Mouse (Mus musculus) limb, embryonic 10.5 days (tissue): ENCODE data around the gene Msl3. TPM values are rescaled to one million over a fixed set of nuclear protein-coding genes. Genes with fewer than 3 reads are reported as not detected.

Experiments
- DNase-seq: peaks from one replicate; pipeline ENCODE4 v3.0.0-alpha.2; 2017; ENCODE audit warnings: low spot score
- H3K27ac ChIP-seq: fragments of 300-500 bp; sonication (generic); 2 replicates; pipeline ENCODE4 v1.5.1; 2016; ENCODE audit warnings: mild to moderate bottlenecking
- H3K27me3 ChIP-seq: fragments of 300-500 bp; sonication (generic); 2 replicates; pipeline ENCODE4 v1.6.1; 2016; ENCODE audit warnings: low read depth, mild to moderate bottlenecking; ENCODE audit not compliant: poor library complexity, severe bottlenecking
- H3K36me3 ChIP-seq: fragments of 300-500 bp; sonication (generic); 2 replicates; pipeline ENCODE4 v1.6.1; 2016; ENCODE audit warnings: mild to moderate bottlenecking, moderate library complexity
- H3K4me1 ChIP-seq: fragments of 300-500 bp; sonication (generic); 2 replicates; pipeline ENCODE4 v1.6.1; 2016
- H3K4me3 ChIP-seq: fragments of 300-500 bp; sonication (generic); 2 replicates; pipeline ENCODE4 v1.5.1; 2016; ENCODE audit warnings: mild to moderate bottlenecking, moderate library complexity
- H3K9me3 ChIP-seq: fragments of 300-500 bp; sonication (generic); replicated peaks from 2 replicates; pipeline ENCODE4 v1.6.1; 2016; ENCODE audit warnings: mild to moderate bottlenecking
- WGBS: fragments of 180-500 bp; shearing (Covaris S2); methylation state at CpG from one replicate; pipeline ENCODE4 v1.1.7; 2016; 5-methylcytosine and 5-hydroxymethylcytosine counted together
- polyA plus RNA-seq: library from polyadenylated mRNA; unstranded; fragments of >200 nt; fragmentation: Nextera tagmentation; extraction: Ambion mirVana; gene quantifications from 2 replicates; pipeline ENCODE4 v1.2.1, GENCODE M21; 2016

Msl3 gene
- polyA plus RNA-seq, 1 experiment from 2014 or later, result 29.4 TPM

DNA sequence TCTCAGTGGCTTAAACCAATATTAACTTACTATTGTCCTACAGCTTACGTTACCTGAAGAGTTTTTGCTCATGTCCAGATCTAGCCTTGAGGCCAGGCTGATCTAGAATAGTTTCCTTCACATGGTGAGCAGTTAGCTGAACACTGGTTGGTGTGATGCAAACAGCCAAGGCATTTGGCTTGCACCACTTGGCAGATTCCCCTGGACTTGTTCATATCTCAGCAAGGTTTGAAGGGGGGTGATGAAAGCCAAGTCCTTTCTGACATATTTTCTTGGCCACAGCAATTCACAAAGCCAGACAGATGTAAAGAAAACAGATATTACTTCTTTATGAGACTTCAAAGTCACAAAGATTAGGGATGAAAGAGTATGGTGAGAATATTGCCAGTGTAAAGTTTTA, 30.2 kb downstream of the Msl3 start:
- H3K27me3 ChIP-seq, result peaks cover 68% of the 10 kb centered on the region
- no peaks in the 10 kb centered on the region for H3K36me3 ChIP-seq
- no peak overlapping the region for H3K4me3 ChIP-seq
- no peak for DNase-seq
- no peaks in the 10 kb centered on the region for H3K4me1 ChIP-seq
- H3K27ac ChIP-seq, result no peak overlapping the region
- WGBS, result 86% methylated on average over 1 of the region's 1 CpGs
- H3K9me3 ChIP-seq, result no peaks in the 10 kb centered on the region

GRCm38 (mm10) chrX:168639556-168640356, 33.9 kb downstream of the Msl3 start:
- Histone ChIP-seq H3K4me1 (no peaks in the 10 kb centered on the region), H3K27me3 (peaks cover 65% of the 10 kb centered on the region), H3K27ac (no peak overlapping the region), H3K9me3 (no peaks in the 10 kb centered on the region), H3K36me3 (no peaks in the 10 kb centered on the region), H3K4me3 (peak overlapping the region; percentile 43)
- 22% methylated on average over 11 of the region's 11 CpGs for WGBS
- DNase-seq, result peak; percentile 51

Other genes starting within 250 kb of the Msl3 start
- 0.03 and 0.05 TPM in 2 replicates for gene Frmpd4, start 96.7 kb downstream of the Msl3 start, polyA plus RNA-seq
- gene Arhgap6, start 121.2 kb upstream of the Msl3 start, polyA plus RNA-seq, result 1.2 TPM in 2 replicates